Mouse (Mus musculus): ENCODE measurements around the gene Cdk10. TPM values are rescaled to one million over a fixed set of nuclear protein-coding genes. Genes with fewer than 3 reads are reported as not detected.
"Not testable (repeated sequence)": the region's sequence is repeated elsewhere in the genome, so short reads cannot be mapped to it uniquely, and the experiment has no call there.

Cdk10 gene
- 137 and 152 TPM in 2 replicates for polyA plus RNA-seq (2012; rRNA removed)

DNA sequence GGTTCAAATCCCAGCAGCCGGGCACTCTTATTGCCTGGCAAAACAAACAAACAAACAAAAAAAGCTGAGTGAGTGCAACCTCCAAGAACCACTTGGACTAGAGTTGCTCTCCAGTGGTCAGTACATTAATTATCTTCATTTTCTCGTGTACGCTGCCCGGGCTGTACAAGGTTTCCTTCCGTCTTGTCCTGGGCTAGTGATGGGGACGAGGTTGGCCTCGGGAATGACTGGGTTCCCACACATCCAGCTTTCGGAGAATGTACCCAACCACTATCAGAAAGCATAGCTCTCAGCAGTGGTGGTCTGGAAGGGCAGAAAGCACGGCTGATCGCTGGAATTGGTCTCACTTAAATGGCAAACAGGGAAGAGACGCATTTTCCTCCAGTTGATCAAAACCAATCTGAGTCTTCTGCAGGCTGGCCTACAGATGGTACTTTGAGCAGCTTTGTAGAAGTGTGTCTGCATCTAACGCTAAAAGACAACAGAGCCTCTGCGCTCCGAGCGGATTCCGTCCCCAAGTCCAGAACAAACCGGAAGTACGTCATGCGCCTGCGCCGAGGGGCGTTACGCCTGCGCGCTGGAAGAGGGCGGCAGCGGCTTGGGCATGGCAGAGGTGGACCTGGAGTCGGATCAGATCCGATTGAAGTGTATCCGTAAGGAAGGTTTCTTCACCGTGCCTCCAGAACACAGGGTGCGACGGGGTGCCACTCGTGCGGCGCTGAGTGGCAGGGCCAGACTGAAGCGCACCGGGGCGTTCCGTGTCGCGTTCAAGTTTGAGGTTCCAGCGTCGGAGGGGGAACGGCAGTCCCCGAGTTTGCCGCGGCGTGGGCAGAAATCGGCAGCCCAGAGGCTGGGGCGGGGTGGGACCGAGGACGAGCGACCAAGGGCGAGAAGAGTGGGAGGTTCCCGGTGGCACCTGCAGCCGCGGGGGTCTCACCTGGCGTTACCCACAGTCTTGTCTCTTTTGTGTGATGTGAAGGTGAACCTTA is at the start of gene Cdk10:
Cdk10 (plus strand) TSS at position 565 of the 989 bp plus-strand sequence.
- peak; percentile 85 to 97 for DNase-seq (ENCODE audit: extremely low spot score in 1 of 2, low spot score in 1 of 2)

GRCm38 (mm10) chr8:123181391-123181790 is 43.3 kb upstream of the Cdk10 start:
- no peak for DNase-seq (ENCODE audit: extremely low spot score in 1 of 2, low spot score in 1 of 2)

DNA sequence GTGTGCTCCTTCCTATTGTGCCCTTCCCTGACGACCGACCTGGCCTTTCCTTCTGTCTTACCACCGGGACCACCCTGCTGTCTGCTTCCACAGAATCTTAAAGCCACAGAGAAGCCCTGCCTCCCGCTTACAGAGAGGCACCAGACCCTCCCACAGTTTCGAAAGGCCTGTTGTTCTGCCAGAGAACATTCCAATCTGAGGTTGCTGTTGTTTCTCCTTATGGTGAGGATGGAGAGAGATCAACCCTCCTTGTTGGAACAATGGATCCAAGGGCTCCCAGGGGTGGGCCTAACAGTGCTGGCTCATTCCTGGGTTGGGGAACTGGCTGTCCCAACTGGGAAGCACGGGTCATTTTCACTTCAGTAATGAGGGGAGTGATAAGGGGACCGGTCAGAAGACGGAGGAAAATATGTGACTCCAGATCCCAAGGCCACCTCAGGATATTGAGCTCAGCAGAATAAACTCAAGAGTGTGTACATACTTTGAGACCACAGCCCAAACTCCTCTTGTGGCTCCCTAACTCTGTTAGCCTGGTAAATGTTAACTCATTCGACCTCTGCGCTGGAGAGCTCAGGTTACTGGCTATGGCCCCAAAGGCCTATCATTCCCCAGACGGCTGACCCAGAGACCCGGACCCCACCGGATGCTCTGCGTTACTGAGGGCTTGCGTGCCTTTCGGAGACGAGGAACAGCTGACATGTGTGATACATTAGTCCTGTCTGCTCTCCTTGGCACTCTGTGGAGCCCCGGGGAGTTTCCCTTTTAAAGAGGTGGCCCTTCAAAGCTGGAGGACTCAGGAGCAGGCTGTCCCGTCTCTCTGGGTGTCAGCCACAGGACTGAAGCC is 38.9 kb upstream of the Cdk10 start, which contains the start of gene Dpep1:
Dpep1 (plus strand) TSS at position 677 of the 844 bp plus-strand sequence.
- no peak for DNase-seq (ENCODE audit: extremely low spot score in 1 of 2, low spot score in 1 of 2)

- DNase-seq (ENCODE audit: extremely low spot score in 1 of 2, low spot score in 1 of 2): no peak
These were observed 36.6 kb upstream of the Cdk10 start for GRCm38 (mm10) chr8:123188006-123188405.

- no peak for DNase-seq (ENCODE audit: extremely low spot score in 1 of 2, low spot score in 1 of 2)
These were observed 35.8 kb upstream of the Cdk10 start for GRCm38 (mm10) chr8:123188841-123189240.

DNA sequence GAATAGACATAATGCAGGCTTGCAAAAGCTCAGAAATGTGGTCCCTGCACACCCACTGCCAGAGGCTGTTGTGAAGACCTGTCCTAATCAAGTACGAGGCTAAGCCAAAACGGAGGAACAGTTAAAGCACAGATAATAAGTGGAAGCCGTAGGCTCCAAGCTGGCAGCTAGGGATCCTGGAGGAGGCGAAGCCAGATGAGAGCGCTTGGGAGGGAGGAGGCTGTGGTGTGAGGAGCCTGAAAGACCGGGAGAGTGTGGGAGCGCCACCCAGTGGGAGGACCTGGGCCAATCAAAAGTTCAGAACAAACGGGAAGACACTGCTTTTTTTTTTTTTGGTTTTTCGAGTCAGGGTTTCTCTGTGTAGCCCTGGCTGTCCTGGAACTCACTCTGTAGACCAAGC is 34.0 kb upstream of the Cdk10 start:
- peak; percentile 46 to 89 for DNase-seq (ENCODE audit: extremely low spot score in 1 of 2, low spot score in 1 of 2)

- DNase-seq (ENCODE audit: extremely low spot score in 1 of 2, low spot score in 1 of 2): no peak
These were observed 32.7 kb upstream of the Cdk10 start for GRCm38 (mm10) chr8:123191908-123192307.

DNA sequence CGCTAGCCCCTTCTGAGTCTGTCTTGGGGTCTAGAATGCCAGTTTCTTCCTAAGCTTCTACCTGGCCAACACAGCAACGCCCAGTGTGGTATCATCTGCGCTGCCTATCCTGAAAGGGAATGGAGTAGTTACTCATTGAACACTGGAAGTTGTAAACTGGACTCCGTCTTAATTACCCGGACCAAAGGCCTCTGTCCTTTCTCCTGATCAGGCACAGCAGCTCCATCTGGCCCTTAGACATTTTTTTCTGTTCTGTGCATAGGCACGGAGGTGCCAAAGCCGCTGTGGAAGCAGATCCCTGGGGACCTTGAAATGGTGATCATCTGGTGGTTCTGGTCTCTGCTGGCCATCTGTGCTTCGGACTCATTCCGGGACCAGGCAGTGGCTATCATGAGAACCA is 30.9 kb upstream of the Cdk10 start:
- no peak for DNase-seq (ENCODE audit: extremely low spot score in 1 of 2, low spot score in 1 of 2)

DNA sequence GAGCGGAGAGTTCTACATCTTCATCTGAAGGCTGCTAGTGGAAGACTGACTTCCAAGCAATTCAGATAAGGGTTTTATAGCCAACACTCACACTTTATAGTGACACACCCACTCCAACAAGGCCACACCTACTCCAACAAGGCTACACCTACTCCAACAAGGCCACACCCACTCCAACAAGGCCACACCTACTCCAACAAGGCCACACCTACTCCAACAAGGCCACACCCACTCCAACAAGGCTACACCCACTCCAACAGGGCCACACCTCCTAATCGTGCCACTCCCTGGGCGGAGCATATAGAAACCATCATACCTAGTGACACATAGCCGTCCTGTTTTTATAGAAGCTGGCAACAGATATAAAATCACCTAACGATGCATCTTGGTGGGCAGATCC is 27.6 kb upstream of the Cdk10 start:
- DNase-seq (ENCODE audit: extremely low spot score in 1 of 2, low spot score in 1 of 2): not testable (repeated sequence)

GRCm38 (mm10) chr8:123199864-123200263 is 24.8 kb upstream of the Cdk10 start:
- no peak for DNase-seq (ENCODE audit: extremely low spot score in 1 of 2, low spot score in 1 of 2)

- peak in 1 of 2 experiments; percentile 87 for DNase-seq (ENCODE audit: extremely low spot score in 1 of 2, low spot score in 1 of 2)
These were observed 22.4 kb upstream of the Cdk10 start for GRCm38 (mm10) chr8:123202288-123202687.

DNA sequence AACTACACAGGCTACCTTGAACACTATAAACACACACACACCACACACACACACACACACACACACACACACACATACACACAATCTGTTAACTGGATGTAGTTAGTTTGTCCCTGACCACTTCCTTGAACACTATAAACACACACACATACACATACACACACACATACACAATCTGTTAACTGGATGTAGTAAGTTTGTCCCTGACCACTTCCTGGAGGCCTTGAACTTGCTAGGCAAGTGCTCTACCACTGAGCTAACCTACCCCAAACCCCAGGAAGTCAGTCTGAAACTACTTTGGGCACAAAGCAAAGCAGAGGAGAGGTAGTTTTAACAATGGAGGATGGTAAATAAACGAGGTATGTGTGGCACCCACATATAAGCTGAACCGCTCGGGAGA is 21.1 kb upstream of the Cdk10 start:
- DNase-seq (ENCODE audit: extremely low spot score in 1 of 2, low spot score in 1 of 2): no peak

DNA sequence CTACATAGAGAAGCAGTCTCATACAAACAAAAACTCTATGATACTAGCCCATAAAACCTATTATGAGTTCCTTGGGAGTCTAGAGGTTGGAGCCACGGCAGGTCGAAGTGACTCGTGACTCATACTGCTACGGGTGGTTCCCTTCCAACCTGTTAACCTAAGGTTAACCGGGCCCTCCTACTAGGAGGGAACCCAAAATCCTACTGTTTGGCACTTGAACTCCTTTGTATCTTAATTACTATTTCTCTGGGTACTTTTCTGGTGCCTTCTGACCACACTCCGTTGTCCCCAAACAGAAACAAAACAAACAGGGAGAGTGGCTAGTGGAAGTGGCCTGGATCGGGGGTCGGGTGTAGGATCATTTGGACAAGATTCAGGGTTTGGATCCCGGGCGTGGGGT is 12.8 kb upstream of the Cdk10 start:
- DNase-seq (ENCODE audit: extremely low spot score in 1 of 2, low spot score in 1 of 2): no peak

GRCm38 (mm10) chr8:123212321-123213117 is 12.1 kb upstream of the Cdk10 start, which contains the start of the genes Chmp1a and Spata33:
Chmp1a (minus strand) TSS chr8:123212763.
Spata33 (plus strand) TSS chr8:123212832.
- peak; percentile 80 to 85 for DNase-seq (ENCODE audit: extremely low spot score in 1 of 2, low spot score in 1 of 2)

DNA sequence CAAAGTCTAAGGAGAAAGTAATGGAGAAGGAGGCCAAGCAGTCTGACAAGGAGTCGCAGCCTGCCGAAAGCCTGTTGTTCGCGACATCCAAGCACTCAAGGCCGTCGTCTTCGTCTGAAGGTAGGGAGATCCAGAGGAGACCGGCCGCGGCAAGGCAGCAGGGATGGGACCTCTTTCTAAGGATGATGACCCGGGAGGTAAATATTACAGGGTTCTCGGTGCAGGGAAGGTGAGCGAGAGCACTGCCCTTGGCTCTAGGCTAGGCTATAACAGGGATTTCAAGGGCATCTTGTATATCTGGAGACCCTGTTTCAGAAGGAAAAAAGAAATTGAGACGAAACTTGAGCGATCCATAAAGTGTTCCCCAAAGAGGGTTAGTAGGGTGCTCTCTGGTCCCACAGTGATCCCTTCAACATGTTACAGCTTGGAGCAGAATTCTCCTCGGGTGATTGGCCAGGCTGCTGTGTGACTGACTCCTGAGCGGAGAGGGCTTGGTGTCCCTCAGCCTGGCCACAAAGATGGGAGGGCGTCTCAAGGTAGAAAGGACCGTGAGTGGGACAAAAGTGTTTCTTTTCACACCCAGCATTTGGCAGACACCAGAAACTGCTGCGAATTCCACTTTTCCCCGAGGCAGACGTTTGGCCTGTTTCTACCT is 11.4 kb upstream of the Cdk10 start:
- DNase-seq (ENCODE audit: extremely low spot score in 1 of 2, low spot score in 1 of 2): no peak

DNA sequence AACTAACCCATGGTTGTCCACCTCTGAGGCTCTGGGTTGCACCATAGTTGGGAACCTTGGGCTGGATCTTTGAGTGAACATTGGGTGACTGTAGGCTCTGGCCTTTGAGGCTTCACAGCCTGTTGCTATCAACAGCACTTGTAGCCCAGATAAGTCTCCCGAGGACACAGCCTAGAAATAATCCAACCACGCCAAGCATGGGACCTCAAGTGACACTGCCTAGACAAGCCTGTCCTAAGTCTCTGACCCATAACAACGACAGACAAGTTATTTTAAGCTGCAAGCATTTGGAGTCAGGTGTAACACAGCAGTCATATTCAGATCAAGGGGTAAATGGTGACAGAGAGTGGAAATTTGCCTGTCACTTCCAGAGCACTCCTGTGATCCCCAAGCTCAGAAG is 9.2 kb upstream of the Cdk10 start:
- DNase-seq (ENCODE audit: extremely low spot score in 1 of 2, low spot score in 1 of 2): no peak

DNA sequence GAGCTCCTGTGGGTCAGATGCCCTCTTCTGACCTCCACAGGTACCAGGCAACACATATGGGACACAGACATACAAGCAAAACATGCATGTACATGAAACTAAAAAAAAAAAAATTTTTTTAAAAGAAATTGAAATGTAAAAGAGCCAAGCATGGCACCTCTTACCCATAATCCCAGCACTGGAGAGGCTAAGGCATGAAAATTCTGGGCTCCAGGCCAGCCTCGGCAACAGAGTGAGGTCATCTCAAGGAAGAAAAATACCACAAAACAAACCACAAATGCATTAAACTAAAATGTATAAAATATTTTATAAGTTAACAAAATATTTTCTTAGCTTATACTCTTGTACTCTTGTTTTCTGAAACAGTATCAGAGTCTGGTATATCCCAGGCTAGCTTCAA is 3.7 kb upstream of the Cdk10 start:
- no peak for DNase-seq (ENCODE audit: extremely low spot score in 1 of 2, low spot score in 1 of 2)

- DNase-seq (ENCODE audit: extremely low spot score in 1 of 2, low spot score in 1 of 2): peak in 1 of 2 experiments; percentile 49
These were observed 3.8 kb downstream of the Cdk10 start for GRCm38 (mm10) chr8:123228416-123228815.

DNA sequence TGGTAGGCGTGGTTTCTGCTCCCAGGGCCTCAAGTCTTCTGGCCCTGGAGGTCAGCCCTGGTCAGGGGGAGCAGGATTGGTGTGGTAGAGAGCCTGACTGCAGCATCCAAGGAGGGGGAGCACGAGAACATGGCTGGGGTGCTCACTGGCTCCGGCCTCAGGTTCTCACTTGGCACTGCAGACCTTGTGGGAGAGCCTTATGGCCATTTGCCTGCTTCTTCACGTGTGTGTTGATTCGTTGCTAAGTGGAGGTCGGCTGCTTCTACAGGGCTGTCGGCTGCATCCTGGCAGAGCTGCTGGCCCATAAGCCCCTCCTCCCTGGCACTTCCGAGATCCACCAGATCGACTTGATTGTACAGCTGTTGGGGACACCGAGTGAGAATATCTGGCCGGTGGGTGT is 5.7 kb downstream of the Cdk10 start:
- not testable (repeated sequence) for DNase-seq (ENCODE audit: extremely low spot score in 1 of 2, low spot score in 1 of 2)

- peak in 1 of 2 experiments; percentile 40 for DNase-seq (ENCODE audit: extremely low spot score in 1 of 2, low spot score in 1 of 2)
These were observed 7.1 kb downstream of the Cdk10 start for GRCm38 (mm10) chr8:123231742-123232141.

Data from frontal cortex, adult 2 months (tissue).